Mouse (Mus musculus) left cerebral cortex, postnatal 14 days (tissue): ENCODE measurements around the gene Slc1a7. TPM values are rescaled to one million over a fixed set of nuclear protein-coding genes. Genes with fewer than 3 reads are reported as not detected.

Experiments used
- DNase-seq, 2 experiments: peaks; one replicate each; pipeline ENCODE4 v3.0.0; 2021 to 2022; ENCODE audit warnings: low spot score in 2 of 2, mixed read lengths in 1 of 2
- intact Hi-C: fragments of 180-260 bp; cut with DNase I; formaldehyde crosslinking; loops from one replicate; pipeline ENCODE4 v1.15.1; 2025
- total RNA-seq, 2 experiments: library from RNA; stranded (reverse); gene quantifications; 2 replicates each; pipeline ENCODE4 v1.2.3; 2021

The Slc1a7 gene
- total RNA-seq, 2 experiments from 2014 or later: 0.37 TPM; not detected in 1

- DNase-seq: peak; percentile 39 to 58
- intact Hi-C loops: no loop called here
These were observed 63.6 kb downstream of the Slc1a7 start for GRCm38 (mm10) chr4:108031502-108032351.

- DNase-seq: no peak
- intact Hi-C loops: no loop called here
These were observed 64.3 kb downstream of the Slc1a7 start for GRCm38 (mm10) chr4:108032352-108032849.

- intact Hi-C loops: no loop called here
- no peak for DNase-seq
These were observed 65.1 kb downstream of the Slc1a7 start for GRCm38 (mm10) chr4:108033041-108033764.

GRCm38 (mm10) chr4:108037027-108037426 lies 68.9 kb downstream of the Slc1a7 start:
- no peak for DNase-seq
- intact Hi-C loops: no loop called here

- intact Hi-C loops: no loop called here
- no peak for DNase-seq
These were observed 77.3 kb downstream of the Slc1a7 start for GRCm38 (mm10) chr4:108045136-108046107.

GRCm38 (mm10) chr4:108046136-108046535 lies 78.0 kb downstream of the Slc1a7 start:
- DNase-seq: no peak
- intact Hi-C loops: no loop called here

- peak; percentile 25 to 31 for DNase-seq
- intact Hi-C loops: no loop called here
These were observed 83.6 kb downstream of the Slc1a7 start for GRCm38 (mm10) chr4:108051687-108052274.

GRCm38 (mm10) chr4:108052673-108053072 lies 84.5 kb downstream of the Slc1a7 start:
- DNase-seq: no peak
- intact Hi-C loops: no loop called here

GRCm38 (mm10) chr4:108055873-108056272 lies 87.7 kb downstream of the Slc1a7 start:
- intact Hi-C loops: no loop called here
- no peak for DNase-seq

- intact Hi-C loops: no loop called here
- peak in 1 of 2 experiments; percentile 45 for DNase-seq
These were observed 89.1 kb downstream of the Slc1a7 start for GRCm38 (mm10) chr4:108057247-108057646.

- peak; percentile 35 to 55 for DNase-seq
- intact Hi-C loops: no loop called here
These were observed 90.0 kb downstream of the Slc1a7 start for GRCm38 (mm10) chr4:108058166-108058565.

GRCm38 (mm10) chr4:108059601-108060379 lies 91.7 kb downstream of the Slc1a7 start:
- intact Hi-C loops: no loop called here
- peak in 1 of 2 experiments; percentile 50 for DNase-seq

- DNase-seq: no peak
- intact Hi-C loops: no loop called here
These were observed 92.6 kb downstream of the Slc1a7 start for GRCm38 (mm10) chr4:108060774-108061173.

- no peak for DNase-seq
- intact Hi-C loops: no loop called here
These were observed 94.4 kb downstream of the Slc1a7 start for GRCm38 (mm10) chr4:108062524-108062923.
